Mouse (Mus musculus): ENCODE data around the gene Tmem266.

The Tmem266 gene

GRCm38 (mm10) chr9:55332476-55332875 is 5.8 kb downstream of the Tmem266 start:
- DNase-seq, result no peak

GRCm38 (mm10) chr9:55332949-55333348 is 6.2 kb downstream of the Tmem266 start:
- DNase-seq, result peak in 1 of 2 experiments; percentile 24

- DNase-seq, result no peak
These were observed 17.5 kb downstream of the Tmem266 start for GRCm38 (mm10) chr9:55344165-55344564.

- no peak for DNase-seq
These were observed 18.6 kb downstream of the Tmem266 start for GRCm38 (mm10) chr9:55345332-55345731.

GRCm38 (mm10) chr9:55348664-55349063 is 22.0 kb downstream of the Tmem266 start:
- DNase-seq, result no peak

- no peak for DNase-seq
These were observed 28.0 kb downstream of the Tmem266 start for GRCm38 (mm10) chr9:55354686-55355085.

GRCm38 (mm10) chr9:55355270-55355834 is 28.6 kb downstream of the Tmem266 start:
- no peak for DNase-seq

GRCm38 (mm10) chr9:55357164-55357563 is 30.5 kb downstream of the Tmem266 start:
- DNase-seq, result no peak

GRCm38 (mm10) chr9:55360372-55360771 is 33.7 kb downstream of the Tmem266 start:
- no peak for DNase-seq

GRCm38 (mm10) chr9:55360861-55361260 is 34.1 kb downstream of the Tmem266 start:
- DNase-seq, result no peak

GRCm38 (mm10) chr9:55361969-55362368 is 35.3 kb downstream of the Tmem266 start:
- DNase-seq, result peak; percentile 7 to 29

- no peak for DNase-seq
These were observed 37.0 kb downstream of the Tmem266 start for GRCm38 (mm10) chr9:55363707-55364106.

GRCm38 (mm10) chr9:55368011-55368410 is 41.3 kb downstream of the Tmem266 start:
- no peak for DNase-seq

GRCm38 (mm10) chr9:55371908-55372307 is 45.2 kb downstream of the Tmem266 start:
- no peak for DNase-seq

GRCm38 (mm10) chr9:55377603-55378250 is 51.0 kb downstream of the Tmem266 start:
- DNase-seq, result no peak

GRCm38 (mm10) chr9:55381456-55381855 is 54.7 kb downstream of the Tmem266 start:
- no peak for DNase-seq

GRCm38 (mm10) chr9:55382441-55382840 is 55.7 kb downstream of the Tmem266 start:
- DNase-seq, result peak in 1 of 2 experiments; percentile 15

- DNase-seq, result no peak
These were observed 59.4 kb downstream of the Tmem266 start for GRCm38 (mm10) chr9:55386117-55386516.

GRCm38 (mm10) chr9:55387862-55388505 is 61.3 kb downstream of the Tmem266 start:
- no peak for DNase-seq

GRCm38 (mm10) chr9:55391909-55392658 is 65.4 kb downstream of the Tmem266 start:
- peak; percentile 56 to 63 for DNase-seq

- no peak for DNase-seq
These were observed 68.9 kb downstream of the Tmem266 start for GRCm38 (mm10) chr9:55395650-55396049.

GRCm38 (mm10) chr9:55398985-55399554 is 72.4 kb downstream of the Tmem266 start:
- DNase-seq, result no peak

- DNase-seq, result no peak
These were observed 75.6 kb downstream of the Tmem266 start for GRCm38 (mm10) chr9:55402276-55402675.
